Mouse (Mus musculus) heart, adult 2 months (tissue): ENCODE measurements around the gene Pip4p1.

ENCODE experiments used
- CTCF ChIP-seq: fragments of 200-600 bp; IDR thresholded peaks from 2 replicates; pipeline ENCODE4 v1.8.1; 2022; ENCODE audit warnings: antibody characterized with exemption, mild to moderate bottlenecking, moderate library complexity
- POLR2A ChIP-seq: fragments of 200-500 bp; IDR thresholded peaks from 2 replicates; pipeline ENCODE4 v1.6.1; 2011; ENCODE audit warnings: mild to moderate bottlenecking, low read depth, low read length, control low read depth; ENCODE audit not compliant: insufficient read depth

- TF ChIP-seq POLR2A (no peak), CTCF (no peak)
Measured at GRCm38 (mm10) chr14:50973700-50974099, 43.0 kb upstream of the Pip4p1 start.
